Mouse (Mus musculus) embryonic facial prominence, embryonic 10.5 days (tissue): Measurements from ENCODE around the gene Zfp1. TPM values are rescaled to one million over a fixed set of nuclear protein-coding genes. Genes with fewer than 3 reads are reported as not detected.

Source experiments
- DNase-seq: peaks from one replicate; pipeline ENCODE4 v3.0.0-alpha.2; 2017; ENCODE audit warnings: low spot score
- H3K27ac ChIP-seq: fragments of 300-500 bp; sonication (generic); replicated peaks from 2 replicates; pipeline ENCODE4 v1.5.1; 2016; ENCODE audit warnings: mild to moderate bottlenecking
- H3K27me3 ChIP-seq: fragments of 300-500 bp; sonication (generic); replicated peaks from 2 replicates; pipeline ENCODE4 v1.6.1; 2016; ENCODE audit warnings: low read depth, mild to moderate bottlenecking; ENCODE audit not compliant: poor library complexity, severe bottlenecking
- H3K36me3 ChIP-seq: fragments of 300-500 bp; sonication (generic); replicated peaks from 2 replicates; pipeline ENCODE4 v1.6.1; 2016; ENCODE audit warnings: mild to moderate bottlenecking, moderate library complexity
- H3K4me1 ChIP-seq: fragments of 300-500 bp; sonication (generic); 2 replicates; pipeline ENCODE4 v1.6.1; 2016
- H3K4me3 ChIP-seq: fragments of 300-500 bp; sonication (generic); 2 replicates; pipeline ENCODE4 v1.5.1; 2016; ENCODE audit warnings: mild to moderate bottlenecking, moderate library complexity
- H3K9me3 ChIP-seq: fragments of 300-500 bp; sonication (generic); 2 replicates; pipeline ENCODE4 v1.6.1; 2016; ENCODE audit warnings: mild to moderate bottlenecking
- WGBS: fragments of 180-500 bp; shearing (Covaris S2); methylation state at CpG from one replicate; pipeline ENCODE4 v1.1.7; 2016; 5-methylcytosine and 5-hydroxymethylcytosine counted together
- polyA plus RNA-seq: library from polyadenylated mRNA; unstranded; fragments of >200 nt; fragmentation: Nextera tagmentation; extraction: Ambion mirVana; gene quantifications from 2 replicates; pipeline ENCODE4 v1.2.1, GENCODE M21; 2016

Zfp1 gene
- polyA plus RNA-seq, 1 experiment from 2014 or later: 20.9 TPM

- H3K9me3 ChIP-seq: no peaks in the 10 kb centered on the region; the same call in 1 of the 2 replicates
- H3K36me3 ChIP-seq: no peaks in the 10 kb centered on the region
- peak; percentile 40 for DNase-seq
- H3K27me3 ChIP-seq: no peaks in the 10 kb centered on the region
- no peak overlapping the region for H3K4me3 ChIP-seq
- no peak overlapping the region; the same call in 1 of the 2 replicates for H3K27ac ChIP-seq
- 58% methylated on average over 6 of the region's 6 CpGs for WGBS
- H3K4me1 ChIP-seq: peaks cover 6% of the 10 kb centered on the region
These were observed 50.1 kb downstream of the Zfp1 start for GRCm38 (mm10) chr8:111693261-111693741.

GRCm38 (mm10) chr8:111695441-111695840 lies 52.2 kb downstream of the Zfp1 start:
- Histone ChIP-seq H3K9me3 (no peaks in the 10 kb centered on the region; the same call in 1 of the 2 replicates), H3K27me3 (no peaks in the 10 kb centered on the region), H3K27ac (no peak overlapping the region), H3K36me3 (no peaks in the 10 kb centered on the region), H3K4me3 (no peak overlapping the region), H3K4me1 (peaks cover 6% of the 10 kb centered on the region)
- WGBS: 73% methylated on average over 7 of the region's 7 CpGs
- no peak for DNase-seq

- Histone ChIP-seq H3K9me3 (no peaks in the 10 kb centered on the region), H3K27me3 (no peaks in the 10 kb centered on the region), H3K4me3 (no peak overlapping the region), H3K27ac (no peak overlapping the region), H3K36me3 (no peaks in the 10 kb centered on the region), H3K4me1 (peaks cover 6% of the 10 kb centered on the region)
- DNase-seq: no peak
- 83% methylated on average over 10 of the region's 10 CpGs for WGBS
These were observed 54.5 kb downstream of the Zfp1 start for GRCm38 (mm10) chr8:111697655-111698054.

- Histone ChIP-seq H3K9me3 (no peaks in the 10 kb centered on the region), H3K4me1 (no peaks in the 10 kb centered on the region), H3K27me3 (no peaks in the 10 kb centered on the region), H3K27ac (no peak overlapping the region), H3K36me3 (no peaks in the 10 kb centered on the region), H3K4me3 (no peak overlapping the region)
- 18% methylated on average over 1 of the region's 1 CpGs for WGBS
- no peak for DNase-seq
These were observed 55.8 kb downstream of the Zfp1 start for GRCm38 (mm10) chr8:111699035-111699434.

GRCm38 (mm10) chr8:111700201-111700600 lies 57.0 kb downstream of the Zfp1 start:
- 79% methylated on average over 3 of the region's 3 CpGs for WGBS
- no peaks in the 10 kb centered on the region for H3K36me3 ChIP-seq

GRCm38 (mm10) chr8:111700740-111701139 lies 57.5 kb downstream of the Zfp1 start:
- Histone ChIP-seq H3K27ac (no peak overlapping the region), H3K9me3 (no peaks in the 10 kb centered on the region), H3K4me1 (no peaks in the 10 kb centered on the region), H3K36me3 (no peaks in the 10 kb centered on the region), H3K4me3 (no peak overlapping the region), H3K27me3 (no peaks in the 10 kb centered on the region)
- 91% methylated on average over 5 of the region's 5 CpGs for WGBS
- DNase-seq: no peak

More at GRCm38 (mm10) chr8:111700201-111700600, 57.0 kb downstream of the Zfp1 start:
- Histone ChIP-seq H3K27ac (no peak overlapping the region), H3K4me3 (no peak overlapping the region), H3K27me3 (no peaks in the 10 kb centered on the region), H3K4me1 (no peaks in the 10 kb centered on the region), H3K9me3 (no peaks in the 10 kb centered on the region)
- DNase-seq: no peak

- H3K36me3 ChIP-seq: no peaks in the 10 kb centered on the region
- H3K4me1 ChIP-seq: no peaks in the 10 kb centered on the region
- 0 out of 2 replicates have a peak overlapping the region, but pooled peaks have one; percentile 15 for H3K27ac ChIP-seq
- H3K9me3 ChIP-seq: no peaks in the 10 kb centered on the region
- H3K27me3 ChIP-seq: no peaks in the 10 kb centered on the region
- 84% methylated on average over 9 of the region's 9 CpGs for WGBS
- no peak overlapping the region for H3K4me3 ChIP-seq
- no peak for DNase-seq
These were observed 58.2 kb downstream of the Zfp1 start for GRCm38 (mm10) chr8:111701380-111701779.

GRCm38 (mm10) chr8:111704585-111704984 lies 61.4 kb downstream of the Zfp1 start:
- H3K27ac ChIP-seq: no peak overlapping the region
- DNase-seq: no peak
- H3K4me1 ChIP-seq: peaks cover 14% of the 10 kb centered on the region
- no peaks in the 10 kb centered on the region for H3K9me3 ChIP-seq
- H3K27me3 ChIP-seq: no peaks in the 10 kb centered on the region
- H3K36me3 ChIP-seq: peaks cover 24% of the 10 kb centered on the region
- 90% methylated on average over 12 of the region's 12 CpGs for WGBS
- no peak overlapping the region for H3K4me3 ChIP-seq

- 81% methylated on average over 3 of the region's 3 CpGs for WGBS
- Histone ChIP-seq H3K9me3 (no peaks in the 10 kb centered on the region), H3K27ac (no peak overlapping the region), H3K27me3 (no peaks in the 10 kb centered on the region), H3K36me3 (peaks cover 30% of the 10 kb centered on the region), H3K4me3 (no peak overlapping the region), H3K4me1 (peaks cover 15% of the 10 kb centered on the region)
- DNase-seq: no peak
These were observed 62.0 kb downstream of the Zfp1 start for GRCm38 (mm10) chr8:111705222-111705621.

GRCm38 (mm10) chr8:111705699-111706098 lies 62.5 kb downstream of the Zfp1 start:
- WGBS: 62% methylated on average over 5 of the region's 5 CpGs
- no peak for DNase-seq
- Histone ChIP-seq H3K36me3 (peaks cover 35% of the 10 kb centered on the region), H3K4me1 (peaks cover 15% of the 10 kb centered on the region), H3K4me3 (no peak overlapping the region), H3K27me3 (no peaks in the 10 kb centered on the region), H3K27ac (no peak overlapping the region), H3K9me3 (no peaks in the 10 kb centered on the region)

- Histone ChIP-seq H3K4me1 (peaks cover 15% of the 10 kb centered on the region), H3K27ac (0 out of 2 replicates have a peak overlapping the region, but pooled peaks have one; percentile 45), H3K4me3 (no peak overlapping the region), H3K9me3 (no peaks in the 10 kb centered on the region), H3K36me3 (peaks cover 60% of the 10 kb centered on the region), H3K27me3 (no peaks in the 10 kb centered on the region)
- DNase-seq: no peak
- 85% methylated on average over 6 of the region's 6 CpGs for WGBS
These were observed 65.1 kb downstream of the Zfp1 start for GRCm38 (mm10) chr8:111708265-111708664.

GRCm38 (mm10) chr8:111709223-111709622 lies 66.0 kb downstream of the Zfp1 start:
- Histone ChIP-seq H3K4me1 (peaks cover 15% of the 10 kb centered on the region), H3K4me3 (no peak overlapping the region), H3K36me3 (peaks cover 70% of the 10 kb centered on the region), H3K27ac (no peak overlapping the region), H3K9me3 (no peaks in the 10 kb centered on the region), H3K27me3 (no peaks in the 10 kb centered on the region)
- DNase-seq: no peak
- WGBS: 85% methylated on average over 1 of the region's 1 CpGs

- no peak for DNase-seq
- Histone ChIP-seq H3K4me3 (no peak overlapping the region), H3K9me3 (no peaks in the 10 kb centered on the region), H3K27me3 (no peaks in the 10 kb centered on the region), H3K36me3 (peaks cover 87% of the 10 kb centered on the region), H3K27ac (no peak overlapping the region), H3K4me1 (peaks cover 16% of the 10 kb centered on the region)
- WGBS: 92% methylated on average over 20 of the region's 20 CpGs
These were observed 67.7 kb downstream of the Zfp1 start for GRCm38 (mm10) chr8:111710777-111711485.
